Mouse (Mus musculus): ENCODE measurements around the gene St3gal5.
"Not testable (repeated sequence)": the region's sequence is repeated elsewhere in the genome, so short reads cannot be mapped to it uniquely, and the experiment has no call there.

Gene St3gal5

GRCm38 (mm10) chr6:72097181-72097995 is at the start of gene St3gal5:
Gene St3gal5, plus strand, starts transcription at chr6:72097592.
- DNase-seq: peak; percentile 96

- DNase-seq: no peak
These were observed 48.7 kb upstream of the St3gal5 start for GRCm38 (mm10) chr6:72048643-72049042.

- no peak for DNase-seq
These were observed 47.5 kb upstream of the St3gal5 start for GRCm38 (mm10) chr6:72049941-72050340.

GRCm38 (mm10) chr6:72050827-72051226 is 46.6 kb upstream of the St3gal5 start:
- DNase-seq: no peak

GRCm38 (mm10) chr6:72051247-72051646 is 46.1 kb upstream of the St3gal5 start:
- DNase-seq: no peak

- no peak for DNase-seq
These were observed 45.6 kb upstream of the St3gal5 start for GRCm38 (mm10) chr6:72051757-72052156.

- no peak for DNase-seq
These were observed 40.8 kb upstream of the St3gal5 start for GRCm38 (mm10) chr6:72056548-72056947.

- DNase-seq: no peak
These were observed 38.9 kb upstream of the St3gal5 start for GRCm38 (mm10) chr6:72058398-72058889.

GRCm38 (mm10) chr6:72060677-72061076 is 36.7 kb upstream of the St3gal5 start:
- DNase-seq: not testable (repeated sequence)

GRCm38 (mm10) chr6:72063718-72064117 is 33.7 kb upstream of the St3gal5 start:
- DNase-seq: no peak

GRCm38 (mm10) chr6:72065988-72066387 is 31.4 kb upstream of the St3gal5 start:
- no peak for DNase-seq

- DNase-seq: no peak
These were observed 29.0 kb upstream of the St3gal5 start for GRCm38 (mm10) chr6:72068436-72068835.

GRCm38 (mm10) chr6:72071281-72071870 is 26.0 kb upstream of the St3gal5 start:
- DNase-seq: no peak

GRCm38 (mm10) chr6:72073781-72074180 is 23.6 kb upstream of the St3gal5 start:
- DNase-seq: no peak

GRCm38 (mm10) chr6:72076512-72076911 is 20.9 kb upstream of the St3gal5 start:
- DNase-seq: no peak

GRCm38 (mm10) chr6:72078178-72078577 is 19.2 kb upstream of the St3gal5 start:
- no peak for DNase-seq

GRCm38 (mm10) chr6:72081318-72082024 is 15.9 kb upstream of the St3gal5 start:
- DNase-seq: peak; percentile 37

- no peak for DNase-seq
These were observed 10.0 kb upstream of the St3gal5 start for GRCm38 (mm10) chr6:72087402-72087801.

- no peak for DNase-seq
These were observed 7.5 kb upstream of the St3gal5 start for GRCm38 (mm10) chr6:72089865-72090264.

GRCm38 (mm10) chr6:72091007-72091406 is 6.4 kb upstream of the St3gal5 start:
- DNase-seq: no peak

GRCm38 (mm10) chr6:72093121-72093520 is 4.3 kb upstream of the St3gal5 start:
- no peak for DNase-seq

GRCm38 (mm10) chr6:72096217-72096616 is 1.2 kb upstream of the St3gal5 start:
- no peak for DNase-seq

GRCm38 (mm10) chr6:72096669-72097068 is 723 bp upstream of the St3gal5 start:
- DNase-seq: no peak

Data from layer of hippocampus, adult 9-11 months (tissue).